Mouse (Mus musculus) kidney, postnatal 36 days (tissue): Measurements from ENCODE around the gene Rbfox3.

ENCODE experiments used
- DNase-seq, 2 experiments: peaks; one replicate each; pipeline ENCODE4 v3.0.0; 2021 to 2022; ENCODE audit warnings: mixed read lengths in 2 of 2

The Rbfox3 gene

GRCm38 (mm10) chr11:118911307-118912070, at the start of gene Rbfox3:
TSS of gene Rbfox3 (minus strand) at chr11:118911597.
- DNase-seq: peak in 1 of 2 experiments; percentile 23

GRCm38 (mm10) chr11:118960649-118961048, 49.3 kb upstream of the Rbfox3 start:
- DNase-seq: no peak

GRCm38 (mm10) chr11:118957070-118957471, 45.7 kb upstream of the Rbfox3 start:
- peak in 1 of 2 experiments; percentile 10 for DNase-seq

GRCm38 (mm10) chr11:118955016-118955415, 43.6 kb upstream of the Rbfox3 start:
- no peak for DNase-seq

GRCm38 (mm10) chr11:118945868-118946267, 34.5 kb upstream of the Rbfox3 start:
- no peak for DNase-seq

- DNase-seq: no peak
Measured at GRCm38 (mm10) chr11:118941268-118941667, 29.9 kb upstream of the Rbfox3 start.

GRCm38 (mm10) chr11:118940539-118940938, 29.1 kb upstream of the Rbfox3 start:
- DNase-seq: no peak

- DNase-seq: no peak
Measured at GRCm38 (mm10) chr11:118939731-118940130, 28.3 kb upstream of the Rbfox3 start.

GRCm38 (mm10) chr11:118934925-118935324, 23.5 kb upstream of the Rbfox3 start:
- no peak for DNase-seq

- DNase-seq: peak in 1 of 2 experiments; percentile 14
Measured at GRCm38 (mm10) chr11:118927081-118927480, 15.7 kb upstream of the Rbfox3 start.

DNA sequence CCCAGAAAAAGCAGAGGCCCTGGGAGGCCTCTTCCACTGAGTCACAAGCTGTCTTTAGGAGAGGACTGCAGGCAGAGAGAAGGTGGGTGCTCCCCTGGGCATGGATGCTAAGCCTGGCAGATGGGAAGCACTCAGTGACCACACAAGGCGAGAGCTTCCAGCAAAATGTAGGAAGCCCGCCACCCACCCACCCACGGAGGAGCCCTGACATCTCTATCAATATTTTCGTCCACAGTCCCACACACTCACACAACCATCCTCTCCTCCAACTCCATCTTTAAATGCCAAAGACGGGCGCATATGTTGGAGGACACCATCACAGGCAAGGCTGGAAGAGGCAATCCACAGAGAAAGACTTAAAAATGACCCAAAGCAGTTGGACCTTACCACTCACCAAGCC, 10.5 kb upstream of the Rbfox3 start:
- no peak for DNase-seq

DNA sequence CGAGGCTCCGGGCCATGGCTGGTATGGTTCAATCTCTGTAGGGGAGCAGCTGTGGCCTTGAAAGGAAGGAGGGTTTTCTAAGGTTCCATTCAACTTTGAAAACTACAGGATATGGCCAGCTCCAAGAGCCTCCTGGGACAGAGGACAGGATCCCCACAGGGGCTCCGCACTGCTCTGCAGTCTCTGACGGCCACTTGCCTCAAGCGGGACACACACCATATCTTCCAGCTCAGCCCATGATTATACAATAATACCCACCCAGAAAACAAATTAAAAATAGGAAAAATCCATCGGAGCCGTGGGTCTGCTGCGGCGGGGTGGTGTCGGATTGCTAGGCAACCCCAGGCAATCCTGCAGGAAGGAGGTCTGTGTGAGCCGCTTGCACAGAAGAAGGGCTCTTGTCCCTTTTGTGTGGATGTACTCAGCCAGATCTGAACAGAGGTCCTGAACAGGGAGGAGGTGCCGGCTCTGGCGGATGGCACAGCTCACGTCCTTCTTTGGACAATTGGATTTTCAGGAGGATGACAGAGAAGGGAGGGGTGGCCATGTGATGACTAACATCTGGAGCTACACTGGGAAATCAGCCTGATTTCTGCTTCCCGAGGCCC, 5.1 kb upstream of the Rbfox3 start:
- DNase-seq: no peak

- DNase-seq: no peak
Measured at GRCm38 (mm10) chr11:118915888-118916287, 4.5 kb upstream of the Rbfox3 start.

DNA sequence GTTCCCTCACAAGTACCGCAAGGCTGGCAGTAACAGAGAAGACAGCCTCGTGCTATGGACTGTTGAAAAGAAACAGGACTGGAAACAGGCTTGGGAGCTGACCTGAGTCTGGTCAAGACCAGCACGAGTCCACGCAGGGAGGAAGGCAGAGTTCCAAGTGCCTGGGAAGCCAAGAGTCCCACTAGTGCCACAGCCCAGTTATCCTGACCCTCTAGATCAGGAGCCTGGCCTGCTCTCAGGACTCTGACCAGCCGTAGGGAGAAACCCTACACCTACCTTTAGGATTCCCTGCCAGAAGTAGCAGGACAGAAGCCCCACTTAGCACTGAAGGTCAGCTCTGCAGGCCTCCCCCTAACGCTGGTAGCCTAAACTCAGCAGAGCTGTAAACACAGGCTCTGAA, 1.3 kb upstream of the Rbfox3 start:
- no peak for DNase-seq

DNA sequence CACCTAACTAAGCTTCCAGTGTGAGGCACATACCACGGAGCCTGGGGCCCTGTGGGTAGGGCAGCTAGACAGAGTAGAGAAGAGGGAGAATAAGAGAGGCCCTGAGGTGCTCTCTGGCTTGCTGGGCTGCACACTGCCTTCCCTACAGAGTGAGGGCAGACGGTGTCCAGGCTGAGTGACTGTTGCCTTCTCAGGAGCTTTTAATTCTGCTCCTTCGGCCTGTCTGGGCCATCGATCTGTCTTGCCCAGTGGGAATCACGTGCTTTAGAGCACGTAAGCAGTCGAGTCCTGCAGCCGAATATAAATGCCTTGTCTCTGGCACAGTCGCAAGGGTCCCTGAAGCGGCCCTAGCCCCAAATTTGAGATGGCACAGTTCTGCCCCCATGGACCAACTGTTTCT, 641 bp downstream of the Rbfox3 start:
- no peak for DNase-seq

DNA sequence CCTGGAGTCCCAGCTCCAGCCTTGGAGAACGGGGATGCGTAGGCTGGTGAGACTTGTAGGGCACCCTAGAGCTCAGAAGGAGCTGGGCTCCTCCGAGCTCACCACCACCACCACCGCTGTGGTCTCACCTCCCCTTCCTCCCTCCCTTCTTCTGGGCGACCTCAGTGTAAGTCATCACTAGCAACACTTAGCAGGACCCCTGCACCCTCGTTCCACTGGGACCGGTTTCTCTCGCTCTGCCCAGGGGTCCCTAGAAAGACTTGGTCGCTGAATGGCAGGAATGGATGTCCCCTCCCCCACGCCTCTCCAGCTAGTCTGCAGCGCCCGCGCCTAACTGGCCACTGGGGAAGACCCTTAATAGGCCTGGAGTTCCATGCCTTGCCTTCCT, 1.6 kb downstream of the Rbfox3 start:
- no peak for DNase-seq

DNA sequence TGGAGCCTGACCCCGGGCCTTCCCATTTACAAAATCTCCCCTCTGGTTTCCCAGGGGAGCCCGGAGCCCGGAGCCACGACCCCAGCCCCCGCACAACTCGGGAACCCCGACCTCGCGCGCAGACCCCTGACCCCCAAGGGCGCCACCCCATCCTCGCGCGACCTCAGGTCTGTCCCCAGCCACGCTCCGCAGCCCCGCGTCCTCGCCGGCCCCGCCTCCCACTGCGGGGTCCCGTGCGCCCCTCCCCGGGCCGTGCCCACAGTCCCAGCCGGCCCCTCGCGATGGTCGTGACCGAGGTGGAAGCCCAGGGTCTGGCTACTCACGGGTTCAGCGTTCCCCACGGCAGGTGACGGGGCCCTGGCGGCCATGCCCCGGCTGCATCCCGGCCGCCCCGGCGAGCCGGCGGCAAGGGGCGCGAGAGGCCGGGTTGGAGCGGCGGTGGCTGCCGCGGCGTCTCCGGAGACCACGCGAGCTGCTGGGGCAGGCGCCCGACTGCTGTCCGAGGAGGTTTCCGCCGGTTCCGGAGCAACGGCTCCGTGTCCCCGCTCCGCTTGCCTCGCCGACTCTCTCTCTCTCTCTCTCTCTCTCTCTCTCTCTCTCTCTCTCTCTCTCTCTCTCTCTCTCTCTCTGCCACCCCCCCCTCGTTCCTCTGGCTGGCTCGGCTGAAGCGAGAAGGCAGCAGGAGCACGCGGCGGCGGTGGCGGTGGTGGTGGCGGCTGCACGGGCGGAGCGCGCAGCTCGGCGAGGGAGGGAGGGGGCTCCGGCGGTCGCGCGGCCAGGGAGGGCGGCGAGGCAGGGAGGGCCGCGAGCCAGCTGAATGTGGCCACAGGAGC, 2.2 kb downstream of the Rbfox3 start:
- DNase-seq: no peak

DNA sequence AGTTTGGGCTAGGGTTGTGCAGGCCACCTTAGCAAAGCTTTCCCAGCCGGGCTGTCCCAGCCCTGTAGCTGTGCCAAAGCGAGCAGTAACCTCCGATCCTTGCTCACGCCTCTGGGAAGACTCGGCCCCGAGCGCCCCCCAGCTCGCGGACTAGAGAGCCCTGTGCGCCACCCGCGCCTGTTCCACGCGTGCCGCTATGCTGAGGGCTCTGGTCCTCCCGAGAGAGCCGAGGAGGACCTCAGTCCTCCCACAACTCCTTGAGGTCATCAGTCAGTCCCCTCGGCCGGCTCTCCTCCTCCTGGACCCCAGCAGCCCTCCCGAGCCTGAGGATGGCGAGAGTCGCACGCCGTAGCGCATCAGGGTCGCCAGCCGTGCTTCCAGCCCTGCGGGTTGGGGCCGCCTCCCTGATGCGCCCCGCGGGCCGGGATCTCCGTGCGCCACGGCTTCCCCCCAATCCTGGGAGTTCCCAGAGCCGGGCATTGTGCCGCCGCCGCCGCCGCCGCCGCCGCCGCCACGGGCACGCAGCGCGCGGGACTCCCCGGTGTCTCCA, 2.9 kb downstream of the Rbfox3 start:
- no peak for DNase-seq

DNA sequence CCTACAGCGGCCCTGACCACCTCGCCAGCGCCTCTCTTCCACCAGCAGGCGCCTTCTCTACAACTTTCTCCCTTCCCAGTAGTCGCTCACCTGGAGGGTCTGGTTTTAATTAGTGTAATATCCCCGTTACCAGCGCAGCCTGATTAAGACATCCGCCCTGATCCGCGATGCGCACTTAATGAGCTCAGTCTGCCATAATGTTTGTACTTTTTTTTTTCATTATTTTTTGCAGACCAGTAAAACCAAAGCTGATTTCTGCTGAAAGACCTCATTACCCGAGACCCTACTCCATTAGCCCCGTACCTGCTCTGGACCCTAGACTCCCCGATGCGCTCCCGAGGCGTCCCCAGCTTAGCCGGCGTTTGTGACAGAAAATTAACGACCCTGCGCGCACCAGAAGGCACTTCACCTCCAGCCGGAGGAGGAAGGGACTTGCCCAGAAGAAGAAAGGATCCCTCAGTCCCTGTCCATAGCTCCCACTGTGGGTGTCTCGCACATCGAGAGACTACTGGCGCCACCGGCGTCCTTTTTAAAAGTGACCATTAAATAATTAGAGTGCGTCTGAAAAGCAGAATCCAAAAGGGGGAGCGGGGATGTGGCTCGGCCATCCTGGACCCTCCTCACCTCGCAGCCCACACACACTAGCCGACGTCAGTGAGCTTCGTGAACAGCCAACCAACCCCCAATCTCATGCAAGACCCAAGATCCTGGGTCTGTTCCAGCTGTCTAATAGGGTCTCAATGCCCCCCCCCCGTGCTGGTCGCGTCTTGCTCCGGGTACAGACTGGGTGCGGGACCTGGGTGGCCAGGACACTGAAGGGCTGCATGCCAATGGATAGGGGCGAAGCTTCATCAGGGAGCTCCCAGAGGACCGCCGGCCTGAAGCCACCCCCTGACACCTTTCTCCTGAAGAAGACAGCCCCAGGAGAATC, 3.7 kb downstream of the Rbfox3 start:
- no peak for DNase-seq

DNA sequence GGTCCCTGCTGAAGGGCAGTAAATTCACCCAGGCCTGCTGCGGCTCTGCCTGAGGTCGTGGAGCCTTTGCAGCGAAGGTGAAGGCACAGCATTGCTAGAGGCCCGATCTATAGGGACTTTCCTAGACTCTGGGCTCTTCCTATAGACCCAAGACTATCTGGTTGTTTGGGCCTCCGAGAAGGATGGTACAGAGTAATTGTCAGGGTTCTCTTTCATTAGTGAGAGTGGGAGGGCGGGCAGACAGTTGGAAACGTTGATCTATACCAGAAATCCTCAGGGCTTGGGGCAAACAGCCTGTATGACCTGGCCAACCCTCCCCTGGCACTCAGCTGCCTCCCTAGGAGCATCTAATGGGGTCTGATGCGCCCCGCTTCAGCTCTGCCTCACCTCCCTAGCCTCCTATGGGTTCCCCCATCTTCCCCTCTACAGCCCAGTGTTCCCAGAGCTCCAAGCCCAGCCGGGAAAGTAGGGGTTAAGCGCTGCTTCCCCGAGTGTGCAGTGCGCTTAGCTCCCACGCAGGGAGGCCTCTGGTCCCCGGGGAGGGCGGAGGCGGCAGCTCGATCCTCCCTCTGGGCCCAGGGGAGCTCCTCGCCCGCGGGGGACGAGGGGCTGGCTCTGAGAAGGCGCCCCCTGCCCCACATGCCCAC, 4.5 kb downstream of the Rbfox3 start:
- DNase-seq: no peak

DNA sequence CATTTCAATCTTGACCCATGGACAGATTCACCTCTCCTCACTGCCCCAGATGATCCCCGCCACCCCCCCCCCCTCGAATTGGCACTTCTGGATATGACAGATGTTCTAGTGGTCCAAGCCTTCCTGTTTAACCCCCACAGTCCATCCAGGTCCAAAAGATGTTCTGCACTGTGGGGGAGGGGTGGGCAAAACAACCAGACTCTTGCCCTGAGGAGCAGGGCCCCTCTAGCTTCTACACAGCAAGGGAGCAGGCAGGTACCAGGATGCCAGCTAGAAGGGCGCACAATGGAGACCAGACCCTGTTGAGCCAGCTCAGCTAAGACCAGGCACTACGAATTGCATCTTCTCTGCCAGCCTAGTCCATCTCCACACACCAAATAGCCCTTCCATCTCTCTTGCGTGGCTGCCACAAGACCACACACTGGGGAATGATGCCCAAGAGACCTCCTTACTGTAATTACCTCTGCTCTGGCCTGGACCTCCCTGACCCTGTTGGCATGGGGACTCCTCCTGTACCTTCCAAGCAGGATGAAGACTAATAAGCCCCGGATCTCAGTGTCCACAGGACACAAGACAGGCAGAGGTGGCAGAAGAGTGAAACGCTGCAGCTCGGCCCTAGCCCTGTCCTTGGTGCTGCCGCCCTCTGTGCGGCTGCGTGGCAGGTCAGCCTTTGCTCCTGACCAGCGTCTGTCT, 5.1 kb downstream of the Rbfox3 start:
- peak in 1 of 2 experiments; percentile 29 for DNase-seq
